Mouse (Mus musculus) embryonic facial prominence, embryonic 15.5 days (tissue): ENCODE results near the gene Col19a1. TPM values are rescaled to one million over a fixed set of nuclear protein-coding genes. Genes with fewer than 3 reads are reported as not detected.

Experiments used
- ATAC-seq: fragments of 200-750 bp; cut with Nextera tagmentation; 2 replicates; pipeline ENCODE4 v1.8.0; 2017; ENCODE audit warnings: low read depth, moderate TSS enrichment; ENCODE audit not compliant: insufficient number of reproducible peaks, low FRiP score, low TSS enrichment
- H3K27ac ChIP-seq: fragments of 300-500 bp; sonication (generic); replicated peaks from 2 replicates; pipeline ENCODE4 v1.5.1; 2015; ENCODE audit warnings: mild to moderate bottlenecking, inconsistent platforms
- H3K27me3 ChIP-seq: fragments of 300-500 bp; sonication (generic); 2 replicates; pipeline ENCODE4 v1.6.1; 2015; ENCODE audit warnings: inconsistent platforms
- H3K36me3 ChIP-seq: fragments of 300-500 bp; sonication (generic); 2 replicates; pipeline ENCODE4 v1.6.1; 2015; ENCODE audit warnings: mild to moderate bottlenecking, inconsistent platforms
- H3K4me1 ChIP-seq: fragments of 300-500 bp; sonication (generic); 2 replicates; pipeline ENCODE4 v1.6.1; 2015; ENCODE audit warnings: inconsistent platforms
- H3K4me2 ChIP-seq: fragments of 300-500 bp; sonication (generic); replicated peaks from 2 replicates; pipeline ENCODE4 v1.6.1; 2015; ENCODE audit warnings: mild to moderate bottlenecking, inconsistent platforms
- H3K4me3 ChIP-seq: fragments of 300-500 bp; sonication (generic); replicated peaks from 2 replicates; pipeline ENCODE4 v1.5.1; 2015; ENCODE audit warnings: mild to moderate bottlenecking, inconsistent platforms
- H3K9ac ChIP-seq: fragments of 300-500 bp; sonication (generic); 2 replicates; pipeline ENCODE4 v1.6.1; 2015; ENCODE audit warnings: inconsistent platforms
- H3K9me3 ChIP-seq: fragments of 300-500 bp; sonication (generic); replicated peaks from 2 replicates; pipeline ENCODE4 v1.6.1; 2016; ENCODE audit warnings: inconsistent platforms
- WGBS: fragments of 180-500 bp; shearing (Covaris S2); methylation state at CpG from one replicate; pipeline ENCODE4 v1.1.7; 2015; 5-methylcytosine and 5-hydroxymethylcytosine counted together
- polyA plus RNA-seq: library from polyadenylated mRNA; unstranded; fragments of >200 nt; fragmentation: Nextera tagmentation; extraction: Ambion mirVana; gene quantifications from 2 replicates; pipeline ENCODE4 v1.2.1, GENCODE M21; 2015

Col19a1 gene
- polyA plus RNA-seq, 1 experiment from 2014 or later, result 4.1 TPM

DNA sequence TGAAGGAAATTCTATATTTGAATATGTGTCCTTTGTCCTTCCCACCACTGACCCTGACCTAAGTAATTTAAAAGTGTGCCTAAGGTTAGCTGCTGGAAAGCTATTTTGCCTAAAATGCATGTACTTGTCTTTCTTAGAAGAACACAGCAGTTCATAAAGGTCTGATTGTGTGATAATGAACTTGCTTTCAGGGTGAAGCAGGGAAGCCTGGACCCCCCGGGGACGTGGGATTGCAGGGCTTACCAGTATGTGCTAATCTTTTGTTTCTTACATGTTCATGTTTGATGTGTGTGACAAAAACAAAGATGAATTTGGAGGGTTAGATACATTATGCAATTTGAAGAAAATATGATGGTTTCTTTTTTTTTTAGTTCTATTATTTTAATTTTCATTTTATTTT, 365.0 kb downstream of the Col19a1 start:
- H3K27ac ChIP-seq, result no peak overlapping the region
- H3K36me3 ChIP-seq, result no peaks in the 10 kb centered on the region
- ATAC-seq, result no peak
- peaks cover 10% of the 10 kb centered on the region for H3K4me1 ChIP-seq
- no peaks in the 10 kb centered on the region for H3K27me3 ChIP-seq
- WGBS, result 75% methylated on average over 2 of the region's 2 CpGs
- H3K4me3 ChIP-seq, result no peak overlapping the region
- no peak overlapping the region for H3K4me2 ChIP-seq
- no peaks in the 10 kb centered on the region for H3K9me3 ChIP-seq
- no peak overlapping the region for H3K9ac ChIP-seq

DNA sequence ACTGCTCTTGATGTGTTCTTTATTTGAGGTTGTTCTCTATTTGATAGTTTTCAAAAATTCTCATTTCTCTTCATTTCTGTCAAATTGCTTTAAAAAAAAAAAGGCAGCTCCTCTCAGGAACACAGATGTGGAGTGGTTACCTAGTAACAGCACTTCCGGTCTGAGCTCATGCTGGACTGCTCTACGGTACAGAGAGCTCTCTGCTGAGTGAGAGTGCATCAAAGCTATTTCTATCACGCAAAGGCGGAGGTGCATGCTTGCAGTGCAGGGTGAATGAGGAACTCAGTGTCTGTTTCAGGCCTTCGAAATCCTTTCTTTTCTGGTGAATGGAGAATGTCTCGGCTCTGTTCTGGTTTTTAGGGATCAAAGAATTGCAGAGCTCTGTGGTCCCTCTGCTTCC, 368.2 kb downstream of the Col19a1 start:
- Histone ChIP-seq H3K27ac (no peak overlapping the region), H3K9me3 (no peaks in the 10 kb centered on the region), H3K4me3 (no peak overlapping the region), H3K4me2 (no peak overlapping the region), H3K9ac (no peak overlapping the region), H3K36me3 (no peaks in the 10 kb centered on the region), H3K4me1 (no peaks in the 10 kb centered on the region), H3K27me3 (no peaks in the 10 kb centered on the region)
- 43% methylated on average over 6 of the region's 6 CpGs for WGBS
- ATAC-seq, result no peak

Other genes with a start within 250 kb of the Col19a1 start
- gene Lmbrd1, start 91.2 kb upstream of the Col19a1 start, polyA plus RNA-seq, result 33.7 and 34.0 TPM in 2 replicates